Mouse (Mus musculus) gastrocnemius, adult 2 months (tissue): ENCODE measurements at regions not wholly inside any gene's neighbourhood (a gene's known extent, or its start where the extent isn't known, plus 50 kb on each side); places are given as distances from the start of the nearest gene placed in this dataset.

Source experiments
- DNase-seq: peaks from one replicate; pipeline ENCODE4 v3.0.0; 2022
- H3K27ac ChIP-seq: fragments of 200-600 bp; 2 replicates; pipeline ENCODE4 v1.8.1; 2022; ENCODE audit warnings: mild to moderate bottlenecking
- H3K4me3 ChIP-seq: fragments of 200-600 bp; 2 replicates; pipeline ENCODE4 v1.8.1; 2022; ENCODE audit warnings: mild to moderate bottlenecking, moderate library complexity
- CTCF ChIP-seq: fragments of 200-600 bp; IDR thresholded peaks from 2 replicates; pipeline ENCODE4 v1.8.1; 2022; ENCODE audit warnings: antibody characterized with exemption, mild to moderate bottlenecking, moderate library complexity
- intact Hi-C: fragments of 180-260 bp; cut with DNase I; formaldehyde crosslinking; loops from one replicate; pipeline ENCODE4 v1.15.1; 2025

DNA sequence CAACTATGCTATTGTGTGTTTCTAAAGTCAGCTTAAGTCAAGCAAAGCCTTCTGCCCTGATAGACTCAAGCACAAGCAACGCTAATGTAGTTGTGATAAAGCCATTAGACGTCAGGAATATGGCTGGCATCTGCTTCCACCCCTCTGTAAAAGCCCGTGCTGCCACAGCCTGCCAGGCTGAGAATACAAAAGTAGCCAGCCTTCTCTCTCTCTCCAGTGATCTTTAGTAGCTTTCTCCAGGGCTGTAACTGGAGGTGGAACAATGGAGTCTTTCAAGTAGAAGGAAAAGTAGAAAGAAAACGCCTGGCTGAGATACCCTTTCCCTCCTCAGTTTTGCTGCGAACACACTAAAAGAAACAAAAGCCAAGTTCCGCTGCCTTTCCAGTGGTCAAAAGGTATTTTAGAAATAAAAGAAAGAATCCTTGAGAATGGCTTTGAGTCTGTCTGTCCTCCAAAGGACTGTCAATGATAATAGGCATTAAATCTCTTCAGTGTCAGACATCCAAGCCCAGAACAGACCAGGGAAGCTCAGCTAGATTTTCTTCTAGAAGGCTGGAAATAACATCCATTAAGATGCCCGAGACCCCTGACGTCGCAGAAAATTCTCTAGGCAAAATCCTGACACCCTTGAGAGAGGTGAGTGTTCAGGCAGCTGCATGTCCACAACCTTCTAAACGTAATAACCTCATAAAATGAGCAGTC is 106.2 kb upstream of the Zfand5 start:
- TF ChIP-seq CTCF: no peak
- no peak overlapping the region for H3K4me3 ChIP-seq
- no peak overlapping the region for H3K27ac ChIP-seq
- intact Hi-C loops: no loop called here
- no peak for DNase-seq

- no peak overlapping the region for H3K4me3 ChIP-seq
- DNase-seq: no peak
- intact Hi-C loops: no loop called here
- no peak overlapping the region for H3K27ac ChIP-seq
- TF ChIP-seq CTCF: no peak
These were observed 108.1 kb upstream of the Zfand5 start for GRCm38 (mm10) chr19:21163978-21164377.

GRCm38 (mm10) chr19:21160946-21161345 is 111.1 kb upstream of the Zfand5 start:
- no peak for DNase-seq
- intact Hi-C loops: no loop called here
- TF ChIP-seq CTCF: no peak
- Histone ChIP-seq H3K27ac (no peak overlapping the region), H3K4me3 (no peak overlapping the region)

DNA sequence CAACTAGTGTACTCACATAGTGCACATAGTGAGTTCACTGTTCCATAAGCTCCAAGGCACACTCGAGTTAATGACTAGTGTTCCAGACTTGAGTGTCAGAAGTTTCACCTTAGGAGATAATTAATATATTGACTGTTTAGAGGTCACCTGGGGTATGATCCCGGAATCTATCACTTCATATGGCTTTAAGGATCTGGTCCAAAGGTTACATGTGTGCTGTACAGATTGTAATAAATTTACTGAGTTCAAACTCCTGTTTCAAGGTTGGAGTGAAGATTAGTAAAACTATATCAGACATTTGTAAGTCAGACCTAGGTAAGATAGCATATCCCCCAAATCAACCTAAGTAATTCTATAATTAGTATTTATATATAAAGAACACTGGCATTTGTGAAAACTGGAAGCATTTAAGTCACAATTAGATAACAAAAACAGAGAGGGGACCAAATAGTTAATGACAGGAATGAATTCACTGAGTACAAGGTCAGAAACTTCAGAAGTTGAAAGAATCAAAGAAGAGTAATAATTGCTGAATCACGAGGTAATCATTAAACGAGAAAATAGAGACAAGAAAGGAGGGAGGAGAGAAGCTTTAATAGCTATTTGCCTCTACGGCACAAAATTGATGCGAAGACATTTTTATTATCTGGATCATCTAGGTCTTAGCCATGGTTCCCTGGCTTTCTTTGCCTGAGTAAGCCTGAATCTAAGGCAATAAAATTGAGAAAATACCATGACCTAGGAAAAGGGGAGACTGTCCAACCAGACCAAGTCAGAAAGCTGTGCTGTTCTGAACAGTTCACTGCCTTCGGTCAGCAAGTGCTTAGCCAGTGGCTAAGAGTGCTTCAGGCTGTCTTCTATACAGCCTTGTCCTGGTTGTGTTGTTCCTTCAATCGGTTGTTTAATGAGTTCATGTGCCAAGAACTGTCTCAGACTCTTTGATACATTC is 112.6 kb upstream of the Zfand5 start:
- no peak for DNase-seq
- Histone ChIP-seq H3K4me3 (no peak overlapping the region), H3K27ac (no peak overlapping the region)
- intact Hi-C loops: no loop called here
- TF ChIP-seq CTCF: no peak

- Histone ChIP-seq H3K4me3 (no peak overlapping the region), H3K27ac (no peak overlapping the region)
- no peak for DNase-seq
- TF ChIP-seq CTCF: no peak
- intact Hi-C loops: no loop called here
These were observed 117.9 kb upstream of the Zfand5 start for GRCm38 (mm10) chr19:21154162-21154561.

- Histone ChIP-seq H3K4me3 (no peak overlapping the region), H3K27ac (no peak overlapping the region)
- intact Hi-C loops: no loop called here
- no peak for TF ChIP-seq CTCF
- no peak for DNase-seq
These were observed 120.1 kb upstream of the Zfand5 start for GRCm38 (mm10) chr19:21152027-21152426.

GRCm38 (mm10) chr19:21150849-21151248 is 121.2 kb upstream of the Zfand5 start:
- no peak overlapping the region for H3K4me3 ChIP-seq
- no peak for TF ChIP-seq CTCF
- no peak overlapping the region for H3K27ac ChIP-seq
- intact Hi-C loops: no loop called here
- DNase-seq: no peak

GRCm38 (mm10) chr19:21150241-21150640 is 121.8 kb upstream of the Zfand5 start:
- intact Hi-C loops: no loop called here
- no peak for TF ChIP-seq CTCF
- no peak for DNase-seq
- Histone ChIP-seq H3K4me3 (no peak overlapping the region), H3K27ac (no peak overlapping the region)

- intact Hi-C loops: no loop called here
- no peak for DNase-seq
- Histone ChIP-seq H3K27ac (no peak overlapping the region), H3K4me3 (no peak overlapping the region)
- no peak for TF ChIP-seq CTCF
These were observed 125.2 kb upstream of the Zfand5 start for GRCm38 (mm10) chr19:21146860-21147390.

GRCm38 (mm10) chr19:21144659-21145283 is 127.3 kb upstream of the Zfand5 start:
- H3K4me3 ChIP-seq: peak overlapping the region; percentile 52
- intact Hi-C loops: loop anchor here (5.0 kb wide), 1 partner anchor 128 kb away; the partner anchor contains the start of gene Zfand5
- no peak for TF ChIP-seq CTCF
- H3K27ac ChIP-seq: peak overlapping the region; percentile 88
- DNase-seq: peak; percentile 74

GRCm38 (mm10) chr19:21143970-21144595 is 128.0 kb upstream of the Zfand5 start:
- Histone ChIP-seq H3K27ac (peak overlapping the region; percentile 88), H3K4me3 (peak overlapping the region; percentile 52)
- intact Hi-C loops: loop anchor here (1.0 to 5.0 kb wide), 2 partner anchors 107 to 128 kb away; partner anchors contain the start of gene Zfand5
- no peak for DNase-seq
- no peak for TF ChIP-seq CTCF

DNA sequence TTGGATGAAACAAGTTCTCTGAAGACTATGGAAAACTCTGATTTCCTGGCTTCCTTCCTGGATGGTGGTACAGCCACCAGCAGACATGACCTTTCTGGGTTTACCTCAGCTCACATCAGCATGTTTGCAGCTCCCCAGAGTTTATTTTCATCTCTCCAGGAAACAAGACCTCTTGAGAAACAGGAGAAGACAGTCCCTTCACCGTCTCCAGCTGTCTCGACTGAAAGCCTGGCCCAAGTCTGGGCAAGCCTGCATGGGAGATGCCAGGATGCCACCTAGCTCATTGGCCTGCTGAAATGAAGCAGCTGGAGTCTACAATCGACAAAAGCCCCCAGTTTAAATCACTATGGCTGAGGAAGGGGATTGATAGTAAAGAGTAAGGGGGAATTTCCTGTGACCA is 131.6 kb upstream of the Zfand5 start:
- Histone ChIP-seq H3K4me3 (no peak overlapping the region), H3K27ac (peak overlapping the region; percentile 88)
- peak; percentile 77 for DNase-seq
- intact Hi-C loops: loop anchor here (5.0 kb wide), 1 partner anchor 132 kb away; the partner anchor contains the start of gene Zfand5
- no peak for TF ChIP-seq CTCF
